Mouse (Mus musculus) urinary bladder, postnatal 4 days (tissue): ENCODE measurements around the gene Lpar1.
A peak's percentile ranks its signal among the peaks of the same experiment; 100 is the strongest.

Experiments used
- DNase-seq, 2 experiments: peaks; one replicate each; pipeline ENCODE4 v3.0.0; 2021 to 2022; ENCODE audit warnings: low spot score in 2 of 2

The Lpar1 gene

DNA sequence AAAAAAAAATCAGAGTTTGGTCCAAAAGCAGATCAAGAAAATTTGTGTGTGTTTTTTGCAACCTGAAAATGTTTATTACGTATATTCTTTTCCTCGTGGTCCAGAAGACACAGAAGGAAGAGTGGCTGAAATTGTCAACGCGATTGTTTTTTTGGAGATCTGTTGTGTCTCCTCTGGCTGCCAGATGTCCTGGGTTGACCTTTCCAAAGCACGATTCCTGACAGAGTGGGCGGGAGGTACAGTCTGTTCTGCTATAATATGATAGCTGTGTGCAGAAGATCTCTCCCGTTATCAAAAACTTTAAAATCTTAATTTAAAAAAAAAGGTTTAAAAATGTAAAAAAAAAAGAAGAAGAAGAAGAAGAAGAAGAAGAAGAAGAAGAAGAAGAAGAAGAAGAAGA, 105.9 kb downstream of the Lpar1 start:
- DNase-seq: no peak

DNA sequence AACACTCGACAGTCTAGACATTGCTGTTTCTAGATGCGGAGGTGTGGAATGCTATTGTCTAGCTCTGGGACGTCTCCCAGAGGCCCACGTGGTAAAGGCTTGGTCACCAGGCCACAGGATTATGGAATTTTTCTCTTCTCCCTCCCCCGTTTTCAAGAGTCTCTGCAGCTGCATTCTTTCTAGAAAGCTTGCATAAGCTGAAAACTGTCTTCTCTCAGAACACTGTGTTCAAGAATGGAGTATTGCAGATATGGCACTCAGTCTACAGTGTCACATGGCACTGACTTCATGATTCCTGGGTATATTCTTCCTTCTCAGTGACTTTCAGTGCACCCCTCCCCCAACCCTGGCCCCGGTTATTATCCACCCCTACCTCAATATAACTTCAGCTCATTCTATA, 107.9 kb downstream of the Lpar1 start:
- no peak for DNase-seq

DNA sequence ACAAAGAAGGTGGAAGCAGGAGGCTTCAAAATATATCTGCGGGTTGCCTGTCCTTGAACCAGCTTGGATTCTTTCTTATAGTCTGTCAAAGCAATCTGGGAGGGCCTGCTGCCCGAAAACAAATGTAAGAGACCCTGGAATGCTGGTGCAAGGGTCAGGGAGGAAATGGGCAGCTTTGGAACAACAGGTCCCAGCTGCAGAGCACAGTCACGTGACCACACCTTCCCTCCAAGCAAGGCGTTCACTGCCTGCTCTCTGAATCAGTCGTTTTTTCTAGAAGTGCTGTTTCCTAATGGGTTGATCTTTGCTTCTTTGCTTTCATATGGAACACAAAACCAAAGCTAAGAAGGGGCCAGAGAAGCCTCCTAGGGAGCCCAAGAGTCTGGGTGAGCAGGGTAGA, 111.4 kb downstream of the Lpar1 start:
- no peak for DNase-seq

DNA sequence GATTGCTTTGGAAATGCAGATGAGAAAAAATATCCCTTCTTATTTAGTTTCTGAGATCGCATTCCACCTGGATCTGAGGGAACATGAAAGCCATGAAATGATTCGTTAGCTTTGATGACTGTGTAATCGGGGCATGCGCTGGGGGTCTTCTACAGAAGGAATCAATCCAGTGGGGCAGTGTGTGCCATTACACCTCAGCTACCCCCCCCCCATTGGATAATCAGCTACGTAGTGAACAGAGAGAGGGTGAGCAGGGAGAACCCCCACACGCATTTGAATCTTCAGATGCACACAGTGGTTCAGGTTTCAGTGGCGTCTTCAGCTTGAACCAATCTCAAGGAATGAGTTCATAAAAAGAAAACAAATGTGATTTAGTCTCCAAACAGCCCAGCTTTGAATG, 115.0 kb downstream of the Lpar1 start:
- DNase-seq: no peak

DNA sequence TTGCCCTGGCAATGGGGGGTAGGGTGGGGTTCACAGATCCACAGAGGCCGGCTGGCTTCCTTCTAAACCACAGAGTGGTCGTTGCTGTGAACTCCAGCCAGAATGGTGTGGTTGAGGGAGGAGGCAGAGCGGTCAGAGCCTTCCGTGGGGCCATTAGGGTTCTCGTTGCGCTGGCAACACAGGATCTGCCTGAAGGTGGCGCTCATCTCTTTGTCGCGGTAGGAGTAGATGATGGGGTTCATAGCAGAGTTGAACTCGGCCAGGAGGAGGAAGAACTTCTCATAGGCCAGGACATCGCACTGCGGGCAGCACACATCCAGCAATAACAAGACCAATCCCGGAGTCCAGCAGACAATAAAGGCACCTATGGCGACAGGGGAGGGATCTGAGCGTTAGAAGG, 116.4 kb downstream of the Lpar1 start:
- DNase-seq: no peak

DNA sequence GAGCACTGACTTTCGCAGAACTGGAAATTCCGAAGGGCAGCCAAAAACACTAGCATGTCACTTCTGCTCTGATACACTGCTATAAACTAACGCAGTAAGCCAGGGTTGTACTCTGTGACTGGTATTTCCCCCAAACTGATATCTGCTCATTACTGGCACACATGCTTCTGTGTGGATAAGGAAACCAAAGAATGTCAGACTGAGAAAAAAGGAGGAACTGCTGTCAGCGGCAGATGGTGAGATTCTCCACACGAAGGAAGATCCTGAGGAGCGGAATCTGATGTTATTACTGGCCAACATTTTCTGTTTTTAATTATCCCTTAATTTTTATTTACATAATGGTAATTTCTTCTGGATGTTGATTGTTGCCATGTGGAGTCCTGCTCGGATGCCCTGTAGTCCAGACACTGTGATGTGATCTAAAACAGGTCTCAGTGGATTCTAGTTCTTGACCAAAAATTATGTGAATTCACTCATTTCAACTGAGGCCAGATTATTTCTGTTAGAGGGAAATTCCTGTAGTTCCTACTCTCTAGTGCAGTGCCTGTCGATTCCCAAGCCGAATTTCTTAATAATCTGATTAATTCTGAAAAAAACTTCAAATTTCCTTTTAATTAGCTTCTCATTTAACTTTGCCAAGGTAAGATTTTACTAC, 130.3 kb downstream of the Lpar1 start:
- DNase-seq: no peak

DNA sequence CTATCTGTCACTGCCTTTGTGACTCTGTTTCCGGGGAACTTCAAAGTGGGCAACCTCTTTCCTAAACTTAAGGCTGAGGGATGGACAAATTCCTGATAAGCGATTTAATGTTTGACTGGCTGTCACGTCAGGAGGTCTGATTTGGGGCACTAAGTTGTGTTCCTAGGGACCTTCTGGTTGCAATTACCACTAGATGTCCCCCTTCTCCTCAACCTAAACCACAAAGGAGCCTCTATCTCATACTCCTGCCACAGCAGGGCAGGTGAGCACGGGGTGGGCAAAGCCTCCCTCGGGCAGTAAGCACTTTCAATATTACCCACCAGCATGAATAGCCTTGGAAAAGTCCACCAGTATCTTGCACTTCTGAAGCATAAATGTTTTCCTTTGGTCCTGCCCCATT, 134.5 kb downstream of the Lpar1 start:
- no peak for DNase-seq

DNA sequence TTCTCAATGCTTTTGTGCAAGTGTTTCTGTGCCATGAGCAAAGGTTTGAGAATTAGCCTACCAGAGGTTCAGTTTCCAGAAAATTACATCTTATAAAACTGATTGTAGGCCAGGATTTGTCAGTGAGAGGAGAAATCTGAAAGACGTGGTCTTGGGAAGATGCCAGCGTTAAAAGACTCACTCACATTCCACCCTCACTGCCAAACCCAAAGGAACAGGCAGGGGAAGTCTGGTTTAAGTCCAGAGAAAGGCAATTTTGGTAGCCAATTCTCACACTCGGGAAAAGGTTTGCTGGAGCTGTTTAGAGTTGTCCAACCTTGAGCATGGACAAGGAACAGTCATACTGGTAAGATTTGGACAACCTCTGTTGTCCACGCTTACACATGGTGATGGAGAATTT, 136.4 kb downstream of the Lpar1 start:
- no peak for DNase-seq

DNA sequence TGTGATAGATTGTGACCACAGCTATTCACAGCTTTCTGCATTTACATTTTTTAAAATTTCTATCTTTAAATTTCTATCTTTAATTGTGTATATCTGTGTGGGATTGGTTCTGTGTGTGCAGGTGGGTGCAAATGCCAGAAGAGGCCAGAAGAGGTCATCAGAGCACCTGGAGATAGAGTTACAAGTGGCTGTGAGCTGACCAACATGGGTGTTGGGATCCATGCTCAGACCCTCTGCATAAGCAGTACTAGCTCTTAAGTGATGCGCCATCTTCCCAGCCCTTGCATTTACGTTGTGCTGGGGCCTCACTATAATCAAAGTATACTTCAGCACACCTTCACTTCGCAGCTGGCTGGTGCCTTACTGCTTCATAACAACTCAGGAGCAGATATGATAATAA, 138.2 kb downstream of the Lpar1 start:
- DNase-seq: no peak

DNA sequence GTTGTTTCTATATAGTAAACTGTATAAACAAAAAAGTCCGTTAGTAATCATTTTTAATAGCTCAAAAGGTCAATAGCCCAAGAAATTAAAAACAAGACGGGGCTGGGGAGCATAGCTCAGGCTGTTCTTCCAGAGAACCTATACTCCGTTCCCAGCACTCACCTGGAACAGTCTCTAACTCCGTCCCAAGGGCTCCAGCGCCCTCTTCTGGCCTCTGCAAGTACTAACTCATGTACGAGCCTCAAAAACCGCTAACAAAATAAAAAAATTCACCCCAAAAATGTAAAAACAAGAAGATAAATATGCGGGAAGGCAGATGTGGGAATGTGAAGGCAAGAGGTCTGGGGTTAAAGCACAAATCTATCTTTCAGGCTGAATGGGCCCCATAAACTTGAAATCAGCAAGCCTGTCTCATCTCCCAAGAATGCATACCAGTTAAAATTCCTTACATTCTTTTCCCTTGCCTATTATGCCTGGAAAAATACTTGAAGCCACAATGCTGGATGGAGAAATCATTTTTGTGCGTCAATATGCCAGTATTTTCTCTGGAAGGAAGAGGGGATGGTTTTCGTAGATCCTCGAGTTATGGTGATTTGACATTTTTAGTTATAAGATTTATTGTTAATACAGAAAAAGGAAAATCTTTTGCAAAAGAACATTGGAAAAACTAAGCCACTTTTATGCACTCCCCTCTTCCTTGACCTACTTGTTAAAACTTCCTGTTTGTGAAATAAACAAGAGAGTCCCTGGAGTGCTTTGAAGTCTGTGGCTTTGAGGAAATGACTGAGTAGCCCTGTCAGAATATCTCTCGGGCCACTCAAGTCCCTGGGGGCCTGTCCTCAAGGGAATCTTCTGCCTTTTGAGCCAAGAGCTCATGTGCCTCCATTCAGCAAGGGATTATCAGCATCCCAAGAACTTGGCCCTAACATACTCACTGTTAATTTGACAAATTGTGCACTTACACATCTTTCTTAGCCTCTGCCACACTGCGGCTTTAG, 140.2 kb downstream of the Lpar1 start:
- no peak for DNase-seq

DNA sequence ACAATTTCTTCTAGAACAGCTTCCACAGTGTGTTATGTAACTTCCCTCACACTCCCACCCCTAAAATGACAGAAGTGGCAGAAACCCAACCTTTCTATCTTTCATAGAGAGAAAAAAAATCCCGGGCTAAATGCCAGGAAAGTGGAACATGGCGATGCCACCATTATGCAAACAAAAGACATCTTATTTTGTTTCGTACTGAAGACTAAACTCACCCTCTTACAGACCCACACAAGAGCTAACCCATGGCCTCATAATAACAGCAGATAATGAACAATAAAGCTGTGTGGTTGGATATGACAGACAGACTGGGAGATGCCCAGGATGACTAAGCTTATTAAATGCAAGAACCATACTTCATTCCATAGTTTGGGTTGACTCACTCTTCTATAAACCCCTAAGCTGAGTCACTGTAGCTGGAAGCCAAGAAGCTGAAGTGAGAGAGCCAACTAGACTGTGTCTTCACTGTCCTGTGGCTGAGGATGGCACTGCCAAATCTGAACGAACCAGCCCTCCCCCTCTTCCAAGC, 151.7 kb downstream of the Lpar1 start:
- no peak for DNase-seq

DNA sequence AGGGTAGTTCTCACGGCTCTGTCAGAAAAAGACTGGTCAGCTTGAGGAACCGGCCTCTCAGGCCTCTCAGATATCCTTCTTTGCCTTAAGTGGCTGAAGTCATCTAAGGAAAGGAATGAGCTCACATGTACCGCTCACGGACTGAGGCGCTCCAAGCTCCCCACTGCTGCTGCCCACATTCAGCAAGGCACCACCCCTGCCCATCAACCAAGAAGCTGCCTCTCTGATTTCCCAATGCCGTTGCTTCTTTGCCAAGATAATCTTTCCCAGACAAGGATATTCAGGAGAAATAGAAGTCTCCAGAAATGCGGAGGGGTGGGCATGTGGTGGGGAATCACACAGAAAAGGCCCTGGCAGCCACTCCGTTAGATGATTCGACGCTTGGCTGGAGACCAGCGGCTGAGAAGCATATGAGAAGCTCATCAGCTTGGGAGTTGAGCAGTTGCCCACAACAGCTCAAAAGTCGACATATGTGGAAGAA, 152.8 kb downstream of the Lpar1 start:
- peak; percentile 53 to 65 for DNase-seq
